Mouse (Mus musculus): ENCODE measurements at regions not wholly inside any gene's neighbourhood (a gene's known extent, or its start where the extent isn't known, plus 50 kb on each side); places are given as distances from the start of the nearest gene placed in this dataset.

- no peak overlapping the region for H3K4me3 ChIP-seq (replicated peaks)
- TF ChIP-seq GATA1 (IDR thresholded peaks at IDR 0.05; ENCODE audit: borderline replicate concordance, low read length) = no peak
- no peaks in the 10 kb centered on the region for H3K36me3 ChIP-seq (replicated peaks; ENCODE audit: low read length)
- no peaks in the 10 kb centered on the region for H3K4me1 ChIP-seq
- peaks cover 37% of the 10 kb centered on the region for H3K9me3 ChIP-seq
- no peaks in the 10 kb centered on the region for H3K27me3 ChIP-seq (replicated peaks)
Measured at GRCm38 (mm10) chr1:186342391-186342790, 225.3 kb upstream of the Lyplal1 start.

GRCm38 (mm10) chr1:186341878-186342277 lies 224.8 kb upstream of the Lyplal1 start:
- TF ChIP-seq FLI1 (IDR thresholded peaks at IDR 0.05; ENCODE audit: low read length) = no peak
- TF ChIP-seq GATA1 (IDR thresholded peaks at IDR 0.05; ENCODE audit: borderline replicate concordance, low read length) = no peak
- Histone ChIP-seq H3K27me3 (replicated peaks) (no peaks in the 10 kb centered on the region), H3K4me1 (no peaks in the 10 kb centered on the region), H3K36me3 (replicated peaks; ENCODE audit: low read length) (no peaks in the 10 kb centered on the region), H3K4me3 (replicated peaks) (no peak overlapping the region), H3K9me3 (peaks cover 33% of the 10 kb centered on the region)

- Histone ChIP-seq H3K4me1 (no peaks in the 10 kb centered on the region), H3K27me3 (replicated peaks) (no peaks in the 10 kb centered on the region), H3K9me3 (peaks cover 31% of the 10 kb centered on the region), H3K36me3 (replicated peaks; ENCODE audit: low read length) (no peaks in the 10 kb centered on the region), H3K4me3 (replicated peaks) (no peak overlapping the region)
- no peak for TF ChIP-seq FLI1 (IDR thresholded peaks at IDR 0.05; ENCODE audit: low read length)
Measured at GRCm38 (mm10) chr1:186340701-186341100, 223.6 kb upstream of the Lyplal1 start.

- Histone ChIP-seq H3K27me3 (replicated peaks) (no peaks in the 10 kb centered on the region), H3K4me1 (no peaks in the 10 kb centered on the region), H3K4me3 (replicated peaks) (no peak overlapping the region), H3K9me3 (peaks cover 21% of the 10 kb centered on the region), H3K36me3 (replicated peaks; ENCODE audit: low read length) (no peaks in the 10 kb centered on the region)
- no peak for TF ChIP-seq GATA1 (IDR thresholded peaks at IDR 0.05; ENCODE audit: borderline replicate concordance, low read length)
- TF ChIP-seq FLI1 (IDR thresholded peaks at IDR 0.05; ENCODE audit: low read length) = no peak
Measured at GRCm38 (mm10) chr1:186317285-186317684, 200.2 kb upstream of the Lyplal1 start.

GRCm38 (mm10) chr1:186314180-186314579 lies 197.1 kb upstream of the Lyplal1 start:
- H3K4me1 ChIP-seq = no peaks in the 10 kb centered on the region
- H3K27me3 ChIP-seq (replicated peaks) = no peaks in the 10 kb centered on the region
- H3K9me3 ChIP-seq = peaks cover 32% of the 10 kb centered on the region
- TF ChIP-seq GATA1 (IDR thresholded peaks at IDR 0.05; ENCODE audit: borderline replicate concordance, low read length) (no peak), FLI1 (IDR thresholded peaks at IDR 0.05; ENCODE audit: low read length) (no peak)
- no peak overlapping the region for H3K4me3 ChIP-seq (replicated peaks)
- no peaks in the 10 kb centered on the region for H3K36me3 ChIP-seq (replicated peaks; ENCODE audit: low read length)

GRCm38 (mm10) chr1:186312698-186313097 lies 195.6 kb upstream of the Lyplal1 start:
- H3K4me1 ChIP-seq = no peaks in the 10 kb centered on the region
- H3K4me3 ChIP-seq (replicated peaks) = no peak overlapping the region
- no peaks in the 10 kb centered on the region for H3K36me3 ChIP-seq (replicated peaks; ENCODE audit: low read length)
- peaks cover 35% of the 10 kb centered on the region for H3K9me3 ChIP-seq
- no peaks in the 10 kb centered on the region for H3K27me3 ChIP-seq (replicated peaks)
- TF ChIP-seq GATA1 (IDR thresholded peaks at IDR 0.05; ENCODE audit: borderline replicate concordance, low read length) (no peak), FLI1 (IDR thresholded peaks at IDR 0.05; ENCODE audit: low read length) (no peak)

- TF ChIP-seq FLI1 (IDR thresholded peaks at IDR 0.05; ENCODE audit: low read length) (no peak), GATA1 (IDR thresholded peaks at IDR 0.05; ENCODE audit: borderline replicate concordance, low read length) (no peak)
- H3K27me3 ChIP-seq (replicated peaks) = no peaks in the 10 kb centered on the region
- H3K36me3 ChIP-seq (replicated peaks; ENCODE audit: low read length) = no peaks in the 10 kb centered on the region
- no peak overlapping the region for H3K4me3 ChIP-seq (replicated peaks)
- H3K9me3 ChIP-seq = peaks cover 35% of the 10 kb centered on the region
- H3K4me1 ChIP-seq = no peaks in the 10 kb centered on the region
Measured at GRCm38 (mm10) chr1:186312008-186312407, 194.9 kb upstream of the Lyplal1 start.

- Histone ChIP-seq H3K9me3 (peaks cover 41% of the 10 kb centered on the region), H3K36me3 (replicated peaks; ENCODE audit: low read length) (no peaks in the 10 kb centered on the region), H3K4me3 (replicated peaks) (no peak overlapping the region), H3K27me3 (replicated peaks) (no peaks in the 10 kb centered on the region), H3K4me1 (no peaks in the 10 kb centered on the region)
- TF ChIP-seq FLI1 (IDR thresholded peaks at IDR 0.05; ENCODE audit: low read length) = no peak
- TF ChIP-seq GATA1 (IDR thresholded peaks at IDR 0.05; ENCODE audit: borderline replicate concordance, low read length) = no peak
Measured at GRCm38 (mm10) chr1:186307627-186308026, 190.5 kb upstream of the Lyplal1 start.

- Histone ChIP-seq H3K9me3 (0 out of 2 replicates have a peak, but pooled peaks cover 3% of the 10 kb centered on the region), H3K27me3 (replicated peaks) (no peaks in the 10 kb centered on the region), H3K4me3 (replicated peaks) (no peak overlapping the region), H3K4me1 (no peaks in the 10 kb centered on the region), H3K36me3 (replicated peaks; ENCODE audit: low read length) (no peaks in the 10 kb centered on the region)
- TF ChIP-seq GATA1 (IDR thresholded peaks at IDR 0.05; ENCODE audit: borderline replicate concordance, low read length) (no peak), FLI1 (IDR thresholded peaks at IDR 0.05; ENCODE audit: low read length) (no peak)
Measured at GRCm38 (mm10) chr1:186297464-186297863, 180.4 kb upstream of the Lyplal1 start.

- Histone ChIP-seq H3K4me1 (no peaks in the 10 kb centered on the region), H3K36me3 (replicated peaks; ENCODE audit: low read length) (no peaks in the 10 kb centered on the region), H3K4me3 (replicated peaks) (no peak overlapping the region), H3K9me3 (0 out of 2 replicates have a peak, but pooled peaks cover 8% of the 10 kb centered on the region), H3K27me3 (replicated peaks) (no peaks in the 10 kb centered on the region)
- TF ChIP-seq GATA1 (IDR thresholded peaks at IDR 0.05; ENCODE audit: borderline replicate concordance, low read length) = no peak
- no peak for TF ChIP-seq FLI1 (IDR thresholded peaks at IDR 0.05; ENCODE audit: low read length)
Measured at GRCm38 (mm10) chr1:186295201-186295600, 178.1 kb upstream of the Lyplal1 start.

GRCm38 (mm10) chr1:186294635-186295034 lies 177.5 kb upstream of the Lyplal1 start:
- TF ChIP-seq GATA1 (IDR thresholded peaks at IDR 0.05; ENCODE audit: borderline replicate concordance, low read length) (no peak), FLI1 (IDR thresholded peaks at IDR 0.05; ENCODE audit: low read length) (no peak)
- Histone ChIP-seq H3K4me1 (no peaks in the 10 kb centered on the region), H3K4me3 (replicated peaks) (no peak overlapping the region), H3K9me3 (0 out of 2 replicates have a peak, but pooled peaks cover 8% of the 10 kb centered on the region), H3K27me3 (replicated peaks) (no peaks in the 10 kb centered on the region), H3K36me3 (replicated peaks; ENCODE audit: low read length) (no peaks in the 10 kb centered on the region)

Data from megakaryocyte, embryonic 14.5 days (primary cell).